Mouse (Mus musculus) heart, embryonic 15.5 days (tissue): Measurements from ENCODE around the gene Acaca. TPM values are rescaled to one million over a fixed set of nuclear protein-coding genes. Genes with fewer than 3 reads are reported as not detected.
"Not testable (repeated sequence)": the region's sequence is repeated elsewhere in the genome, so short reads cannot be mapped to it uniquely, and the experiment has no call there.

Experiments used
- ATAC-seq: fragments of 200-750 bp; cut with Nextera tagmentation; replicated peaks from 2 replicates; pipeline ENCODE4 v1.8.0; 2017; ENCODE audit warnings: low read depth, moderate TSS enrichment; ENCODE audit not compliant: insufficient number of reproducible peaks, insufficient read depth, low FRiP score
- H3K27ac ChIP-seq: fragments of 300-500 bp; sonication (generic); 2 replicates; pipeline ENCODE4 v1.5.1; 2015; ENCODE audit warnings: mild to moderate bottlenecking, inconsistent platforms
- H3K27me3 ChIP-seq: fragments of 300-500 bp; sonication (generic); 2 replicates; pipeline ENCODE4 v1.6.1; 2015; ENCODE audit warnings: inconsistent platforms
- H3K36me3 ChIP-seq: fragments of 300-500 bp; sonication (generic); 2 replicates; pipeline ENCODE4 v1.6.1; 2015; ENCODE audit warnings: mild to moderate bottlenecking, inconsistent platforms
- H3K4me1 ChIP-seq: fragments of 300-500 bp; sonication (generic); replicated peaks from 2 replicates; pipeline ENCODE4 v1.6.1; 2015; ENCODE audit warnings: inconsistent platforms
- H3K4me2 ChIP-seq: fragments of 300-500 bp; sonication (generic); 2 replicates; pipeline ENCODE4 v1.6.1; 2015; ENCODE audit warnings: inconsistent platforms, mild to moderate bottlenecking, moderate library complexity
- H3K4me3 ChIP-seq: fragments of 300-500 bp; sonication (generic); 2 replicates; pipeline ENCODE4 v1.5.1; 2015; ENCODE audit warnings: mild to moderate bottlenecking, inconsistent platforms
- H3K9ac ChIP-seq: fragments of 300-500 bp; sonication (generic); 2 replicates; pipeline ENCODE4 v1.6.1; 2015; ENCODE audit warnings: mild to moderate bottlenecking, inconsistent platforms
- H3K9me3 ChIP-seq: fragments of 300-500 bp; sonication (generic); replicated peaks from 2 replicates; pipeline ENCODE4 v1.6.1; 2016; ENCODE audit warnings: inconsistent platforms
- WGBS: fragments of 180-500 bp; shearing (Covaris S2); methylation state at CpG from one replicate; pipeline ENCODE4 v1.1.7; 2015; ENCODE audit warnings: mixed read lengths; 5-methylcytosine and 5-hydroxymethylcytosine counted together
- polyA plus RNA-seq: library from polyadenylated mRNA; unstranded; fragments of >200 nt; fragmentation: Nextera tagmentation; extraction: Ambion mirVana; gene quantifications from 2 replicates; pipeline ENCODE4 v1.2.1, GENCODE M21; 2015

The Acaca gene
- polyA plus RNA-seq, 1 experiment from 2014 or later: 5.9 TPM

DNA sequence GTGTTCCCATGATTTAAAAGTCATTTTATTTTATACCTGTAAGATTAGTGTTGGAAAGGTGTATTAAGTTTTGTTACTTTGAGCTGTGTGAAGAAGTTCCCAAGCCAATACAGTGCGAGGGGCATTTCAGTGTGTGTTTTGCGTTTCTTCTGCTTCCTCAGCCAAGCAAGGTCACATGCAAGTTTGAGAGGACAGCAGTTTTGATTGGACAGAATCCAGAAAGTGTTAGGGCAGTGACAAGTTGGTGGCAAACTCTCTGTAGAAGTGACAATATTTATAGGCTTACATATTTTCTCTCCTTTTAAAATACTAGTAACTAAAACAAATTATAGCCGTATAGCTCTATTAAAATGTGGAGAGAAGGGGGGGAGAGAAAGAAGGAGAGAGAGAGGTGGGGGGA lies 161.3 kb downstream of the Acaca start:
- no peaks in the 10 kb centered on the region for H3K27me3 ChIP-seq
- no peaks in the 10 kb centered on the region for H3K36me3 ChIP-seq
- H3K4me2 ChIP-seq: no peak overlapping the region
- H3K4me3 ChIP-seq: no peak overlapping the region
- H3K9me3 ChIP-seq: no peaks in the 10 kb centered on the region
- no peak overlapping the region for H3K27ac ChIP-seq
- H3K4me1 ChIP-seq: peaks cover 23% of the 10 kb centered on the region
- no peak overlapping the region for H3K9ac ChIP-seq
- WGBS: 27% methylated on average over 3 of the region's 3 CpGs
- no peak for ATAC-seq

DNA sequence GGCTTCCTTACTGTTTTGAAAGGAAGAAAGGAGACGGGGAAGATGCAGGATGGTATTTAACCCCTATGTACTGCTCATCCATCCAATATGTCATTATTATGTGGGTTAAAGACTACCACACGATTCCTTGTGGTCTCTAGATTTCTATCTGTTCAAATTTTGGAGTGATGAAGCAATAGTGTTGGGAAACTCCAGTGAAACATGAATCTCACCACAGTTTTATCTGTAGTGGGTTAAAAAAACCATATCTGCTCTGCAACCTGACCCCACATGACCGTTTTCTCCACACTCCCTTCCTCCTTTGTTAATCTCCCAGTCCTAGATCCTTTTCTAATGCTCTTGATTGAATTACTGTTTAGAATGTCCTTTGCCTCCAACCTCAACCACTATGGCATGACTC lies 163.1 kb downstream of the Acaca start:
- Histone ChIP-seq H3K27me3 (no peaks in the 10 kb centered on the region), H3K36me3 (no peaks in the 10 kb centered on the region), H3K4me2 (no peak overlapping the region), H3K4me1 (peaks cover 12% of the 10 kb centered on the region), H3K27ac (no peak overlapping the region), H3K9ac (no peak overlapping the region), H3K9me3 (no peaks in the 10 kb centered on the region), H3K4me3 (no peak overlapping the region)
- WGBS: 79% methylated on average over 3 of the region's 3 CpGs
- ATAC-seq: no peak

DNA sequence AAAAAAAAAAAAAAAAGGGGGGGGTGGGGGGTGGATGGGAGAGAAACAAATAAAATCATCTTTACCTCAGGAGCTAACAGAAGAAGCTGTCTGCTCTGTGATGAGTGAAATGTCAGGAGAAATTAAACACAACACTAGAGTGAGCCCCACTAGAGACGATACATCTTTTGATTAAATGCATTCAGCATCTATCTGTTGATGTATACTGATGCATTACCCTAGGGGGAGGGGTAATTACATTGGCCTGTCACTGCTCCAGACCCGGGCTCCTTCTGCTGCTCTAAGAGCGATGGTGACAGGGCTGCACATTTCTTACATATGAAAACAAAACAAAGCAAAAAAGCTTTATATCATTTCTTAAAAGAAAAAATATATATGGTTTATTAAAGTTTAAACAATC lies 163.8 kb downstream of the Acaca start:
- no peaks in the 10 kb centered on the region for H3K36me3 ChIP-seq
- ATAC-seq: no peak
- H3K9me3 ChIP-seq: no peaks in the 10 kb centered on the region
- H3K4me2 ChIP-seq: no peak overlapping the region
- no peak overlapping the region for H3K27ac ChIP-seq
- peaks cover 12% of the 10 kb centered on the region for H3K4me1 ChIP-seq
- WGBS: 87% methylated on average over 3 of the region's 3 CpGs
- H3K27me3 ChIP-seq: no peaks in the 10 kb centered on the region
- H3K9ac ChIP-seq: no peak overlapping the region
- no peak overlapping the region for H3K4me3 ChIP-seq

DNA sequence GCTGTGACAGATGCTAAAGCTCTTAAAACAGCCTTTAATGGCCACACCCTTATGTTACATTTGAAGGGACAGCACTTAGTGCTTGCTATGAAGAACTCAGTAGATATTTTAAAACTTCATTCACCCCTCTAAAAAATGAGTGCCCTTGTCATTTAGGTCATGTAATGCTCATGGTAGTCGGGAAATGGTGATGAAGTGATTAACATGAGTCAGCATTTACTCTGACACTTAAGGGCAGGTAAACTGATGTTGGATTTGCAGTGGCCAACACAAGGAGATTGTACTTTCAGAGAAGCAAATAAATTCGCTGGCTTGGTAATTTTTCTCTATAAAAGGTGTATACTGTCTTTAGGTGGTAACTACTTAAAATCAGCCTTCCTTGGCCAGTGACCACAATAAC lies 166.9 kb downstream of the Acaca start:
- Histone ChIP-seq H3K27me3 (no peaks in the 10 kb centered on the region), H3K4me1 (no peaks in the 10 kb centered on the region), H3K4me3 (no peak overlapping the region), H3K9ac (no peak overlapping the region), H3K4me2 (no peak overlapping the region), H3K9me3 (no peaks in the 10 kb centered on the region), H3K36me3 (0 out of 2 replicates have a peak, but pooled peaks cover 8% of the 10 kb centered on the region), H3K27ac (no peak overlapping the region)
- no peak for ATAC-seq
- 74% methylated on average over 2 of the region's 2 CpGs for WGBS

DNA sequence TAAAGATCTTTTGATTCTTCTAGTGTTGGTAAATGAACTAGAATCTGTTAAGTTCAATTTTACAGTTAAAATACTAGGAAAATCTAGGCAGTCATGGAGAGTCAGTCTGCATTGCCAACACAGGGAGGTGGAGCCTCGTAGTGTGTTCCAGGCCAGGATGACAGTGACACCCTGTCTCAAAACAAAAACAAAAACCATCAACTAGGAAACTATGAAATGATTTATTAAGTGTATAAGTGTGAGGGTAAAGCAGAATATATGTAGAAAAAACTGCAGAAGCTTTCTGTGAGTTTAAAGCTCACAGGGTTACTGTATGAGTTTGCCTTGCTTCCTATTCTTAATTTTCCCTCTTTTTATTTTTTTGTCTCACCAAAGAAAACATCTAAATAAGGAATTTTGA lies 176.0 kb downstream of the Acaca start:
- Histone ChIP-seq H3K9me3 (no peaks in the 10 kb centered on the region), H3K4me1 (no peaks in the 10 kb centered on the region), H3K27me3 (no peaks in the 10 kb centered on the region), H3K9ac (no peak overlapping the region), H3K27ac (no peak overlapping the region), H3K4me3 (no peak overlapping the region), H3K4me2 (no peak overlapping the region), H3K36me3 (0 out of 2 replicates have a peak, but pooled peaks cover 4% of the 10 kb centered on the region)
- no peak for ATAC-seq
- 87% methylated on average over 1 of the region's 1 CpGs for WGBS

DNA sequence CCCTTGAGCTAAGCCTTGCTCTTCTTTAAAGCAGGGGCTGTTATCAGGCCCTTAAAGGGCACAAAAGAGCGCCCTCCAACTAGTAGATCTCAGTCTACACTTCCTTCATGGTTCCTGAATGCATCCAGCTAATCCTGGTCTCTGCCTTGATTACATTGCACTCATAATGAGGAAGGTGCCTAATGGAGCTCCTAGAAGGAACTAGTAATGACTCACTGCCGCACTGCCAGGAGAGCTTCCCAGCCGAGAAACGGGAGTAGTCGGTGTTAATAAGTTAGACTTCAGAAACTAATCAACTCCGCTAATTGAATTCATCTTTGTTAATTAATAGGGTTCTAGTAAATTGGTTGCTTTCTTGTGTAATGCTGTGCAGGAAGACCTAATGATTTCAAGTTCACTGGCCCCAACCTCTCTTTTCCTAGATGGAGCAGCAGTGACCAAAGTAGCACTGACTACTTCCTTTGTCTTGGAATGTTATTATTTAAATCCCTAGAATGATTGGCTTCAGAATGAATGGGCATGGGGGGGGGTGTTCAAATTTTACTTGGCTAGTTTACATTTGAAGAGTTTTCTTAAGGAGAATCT lies 176.8 kb downstream of the Acaca start:
- 93% methylated on average over 6 of the region's 6 CpGs for WGBS
- no peak overlapping the region for H3K27ac ChIP-seq
- no peaks in the 10 kb centered on the region for H3K36me3 ChIP-seq
- no peak overlapping the region for H3K9ac ChIP-seq
- H3K4me3 ChIP-seq: no peak overlapping the region
- no peak overlapping the region for H3K4me2 ChIP-seq
- ATAC-seq: no peak
- H3K27me3 ChIP-seq: no peaks in the 10 kb centered on the region
- H3K4me1 ChIP-seq: no peaks in the 10 kb centered on the region
- H3K9me3 ChIP-seq: no peaks in the 10 kb centered on the region

DNA sequence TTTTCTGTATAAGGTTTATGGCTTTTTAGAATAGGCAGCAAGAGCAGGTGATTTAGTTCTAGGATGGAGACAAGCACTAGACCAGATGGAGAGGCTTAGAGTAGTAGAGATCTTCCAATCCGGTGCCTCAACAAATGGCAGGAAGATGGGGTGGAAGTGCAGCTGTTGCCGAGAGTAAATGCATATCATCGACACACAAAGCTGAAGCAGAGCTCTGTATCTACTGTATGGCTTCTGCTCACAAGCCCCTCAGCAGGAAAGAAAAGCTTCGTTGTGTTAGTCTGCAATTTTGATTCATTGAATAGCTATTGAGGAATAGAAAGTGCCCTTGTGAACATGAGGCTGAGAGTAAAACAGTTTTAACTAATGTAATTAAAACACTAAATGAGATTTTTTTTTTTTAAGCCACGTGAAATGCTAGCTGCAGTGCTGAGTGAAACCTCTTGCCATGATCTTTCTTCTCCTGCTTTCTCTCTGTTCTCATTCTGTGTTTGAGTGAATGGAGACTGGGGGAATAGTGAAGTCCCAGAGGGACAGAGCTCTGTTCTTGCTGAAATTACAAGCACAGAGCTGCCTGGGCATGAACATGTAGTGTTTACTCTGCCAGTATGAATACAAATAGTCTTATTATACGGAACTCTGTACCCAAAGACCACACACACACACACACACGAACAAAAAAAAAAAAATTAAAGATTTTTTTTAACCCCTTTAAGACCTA lies 194.7 kb downstream of the Acaca start:
- Histone ChIP-seq H3K4me1 (no peaks in the 10 kb centered on the region), H3K27me3 (no peaks in the 10 kb centered on the region), H3K9me3 (no peaks in the 10 kb centered on the region), H3K4me2 (no peak overlapping the region), H3K36me3 (no peaks in the 10 kb centered on the region), H3K27ac (no peak overlapping the region), H3K9ac (no peak overlapping the region), H3K4me3 (no peak overlapping the region)
- ATAC-seq: no peak
- WGBS: 78% methylated on average over 7 of the region's 7 CpGs

- H3K9me3 ChIP-seq: no peaks in the 10 kb centered on the region
- WGBS: 69% methylated on average over 4 of the region's 4 CpGs
- no peaks in the 10 kb centered on the region for H3K4me1 ChIP-seq
- ATAC-seq: no peak
- no peaks in the 10 kb centered on the region for H3K36me3 ChIP-seq
- H3K9ac ChIP-seq: no peak overlapping the region
- no peaks in the 10 kb centered on the region for H3K27me3 ChIP-seq
- no peak overlapping the region for H3K4me2 ChIP-seq
- H3K4me3 ChIP-seq: no peak overlapping the region
- H3K27ac ChIP-seq: no peak overlapping the region
Measured at GRCm38 (mm10) chr11:84327086-84327485, 197.6 kb downstream of the Acaca start.

DNA sequence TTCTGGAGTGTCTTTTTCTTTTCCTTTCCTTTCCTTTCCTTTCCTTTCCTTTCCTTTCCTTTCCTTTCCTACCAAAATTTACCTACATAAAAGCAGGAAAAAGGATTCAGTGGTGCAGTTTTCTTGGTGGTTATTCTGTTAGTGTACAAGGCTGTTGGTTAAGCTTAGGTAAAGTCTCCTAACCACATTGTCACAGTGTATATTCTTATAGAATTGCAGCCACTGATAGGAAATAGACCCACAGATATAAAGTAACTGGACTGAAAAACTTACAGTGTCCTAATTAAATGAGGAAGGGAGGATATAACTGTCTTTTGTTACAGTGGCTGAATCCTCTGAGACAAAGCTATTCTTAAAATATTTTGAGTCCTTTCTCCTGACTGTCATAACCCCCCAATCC lies 202.9 kb downstream of the Acaca start:
- ATAC-seq: no peak
- Histone ChIP-seq H3K27me3 (no peaks in the 10 kb centered on the region), H3K27ac (no peak overlapping the region), H3K36me3 (no peaks in the 10 kb centered on the region), H3K4me1 (no peaks in the 10 kb centered on the region), H3K9ac (no peak overlapping the region), H3K4me3 (no peak overlapping the region), H3K9me3 (no peaks in the 10 kb centered on the region), H3K4me2 (no peak overlapping the region)

DNA sequence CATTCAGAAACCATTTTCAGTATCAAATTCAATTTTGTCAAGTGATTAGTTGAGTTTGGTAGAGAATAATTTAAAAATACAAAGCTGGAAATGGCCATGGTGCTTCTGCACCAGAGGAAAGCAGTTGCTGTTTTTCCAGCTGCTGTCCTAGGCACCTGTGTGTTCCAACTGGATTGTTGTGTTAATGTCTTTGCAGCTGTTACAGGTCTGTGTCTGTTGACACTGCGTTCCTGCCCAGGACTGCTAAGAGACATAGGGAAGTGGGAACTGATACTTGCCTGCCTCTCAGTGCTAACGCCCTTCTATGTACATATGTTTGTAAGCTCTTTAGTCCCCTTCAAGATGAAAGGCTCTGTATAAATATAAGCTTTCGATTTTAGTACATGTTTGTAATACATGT lies 203.4 kb downstream of the Acaca start:
- H3K9me3 ChIP-seq: no peaks in the 10 kb centered on the region
- no peak overlapping the region for H3K4me3 ChIP-seq
- H3K27me3 ChIP-seq: no peaks in the 10 kb centered on the region
- no peak overlapping the region for H3K9ac ChIP-seq
- H3K36me3 ChIP-seq: no peaks in the 10 kb centered on the region
- WGBS: 79% methylated on average over 3 of the region's 3 CpGs
- no peaks in the 10 kb centered on the region for H3K4me1 ChIP-seq
- ATAC-seq: no peak
- no peak overlapping the region for H3K27ac ChIP-seq
- H3K4me2 ChIP-seq: no peak overlapping the region

DNA sequence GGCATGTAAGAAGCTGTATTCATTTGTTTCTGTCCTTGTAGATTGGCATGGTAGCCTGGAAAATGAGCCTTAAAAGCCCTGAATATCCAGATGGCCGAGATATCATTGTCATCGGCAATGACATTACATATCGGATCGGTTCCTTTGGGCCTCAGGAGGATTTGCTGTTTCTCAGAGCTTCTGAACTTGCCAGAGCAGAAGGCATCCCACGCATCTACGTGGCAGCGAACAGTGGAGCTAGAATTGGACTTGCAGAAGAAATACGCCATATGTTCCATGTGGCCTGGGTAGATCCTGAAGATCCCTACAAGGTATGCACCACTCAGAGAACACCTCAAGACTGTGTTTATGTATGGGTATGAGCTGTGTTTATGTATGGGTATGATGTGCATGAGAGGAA lies 208.8 kb downstream of the Acaca start:
- WGBS: 94% methylated on average over 8 of the region's 8 CpGs
- H3K27ac ChIP-seq, H3K9ac ChIP-seq, H3K9me3 ChIP-seq, ATAC-seq, H3K27me3 ChIP-seq, H3K4me3 ChIP-seq, H3K4me2 ChIP-seq, H3K4me1 ChIP-seq, H3K36me3 ChIP-seq: not testable (repeated sequence)

- Histone ChIP-seq H3K27ac (no peak overlapping the region), H3K27me3 (no peaks in the 10 kb centered on the region), H3K4me2 (no peak overlapping the region), H3K4me1 (peaks cover 8% of the 10 kb centered on the region), H3K4me3 (no peak overlapping the region), H3K36me3 (no peaks in the 10 kb centered on the region), H3K9me3 (no peaks in the 10 kb centered on the region), H3K9ac (no peak overlapping the region)
- 53% methylated on average over 2 of the region's 2 CpGs for WGBS
- no peak for ATAC-seq
Measured at GRCm38 (mm10) chr11:84340630-84341029, 211.2 kb downstream of the Acaca start.
